Mouse (Mus musculus): ENCODE data around the gene Papss1.

GRCm38 (mm10) chr3:131645203-131645602 is 80.6 kb downstream of the Papss1 start:
- no peak for TF ChIP-seq POLR2A (IDR thresholded peaks at IDR 0.05; ENCODE audit: extremely low read depth, insufficient read depth, low read length)
- TF ChIP-seq CTCF (IDR thresholded peaks at IDR 0.05; ENCODE audit: low read depth, low read length) = no peak
